Mouse (Mus musculus): ENCODE results near the gene Eif4g3. TPM values are rescaled to one million over a fixed set of nuclear protein-coding genes. Genes with fewer than 3 reads are reported as not detected.

The Eif4g3 gene
- polyA plus RNA-seq, 1 experiment from 2014 or later = 43.3 TPM

DNA sequence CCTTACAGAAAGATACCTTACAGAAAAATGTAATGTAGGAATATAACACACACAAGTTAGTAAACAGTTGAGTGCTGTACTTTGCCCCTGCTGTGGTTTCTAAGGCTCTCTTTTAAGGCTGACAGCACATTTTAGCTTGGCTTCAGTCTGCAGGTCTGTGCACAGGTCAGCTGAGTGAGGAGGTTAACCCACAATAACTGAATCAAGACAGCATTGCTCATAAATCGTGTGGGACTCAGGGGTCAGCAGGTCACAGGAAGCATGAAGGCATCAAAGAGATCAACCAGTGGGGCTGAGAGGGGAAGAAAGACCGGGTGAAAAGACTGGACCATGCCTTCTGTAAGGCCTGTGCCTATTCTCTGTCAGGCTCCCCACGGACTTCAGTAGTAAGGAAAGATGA is 116.5 kb downstream of the Eif4g3 start:
- 48% methylated on average over 3 of the region's 3 CpGs for WGBS
- no peak overlapping the region for H3K27ac ChIP-seq (ENCODE audit: low read length)
- H3K9ac ChIP-seq (replicated peaks; ENCODE audit: low read depth, low read length) = no peak overlapping the region
- ATAC-seq (ENCODE audit: insufficient number of reproducible peaks, insufficient read depth, low FRiP score, low read depth) = no peak
- no peak overlapping the region for H3K4me3 ChIP-seq (ENCODE audit: low read depth, low read length)
- no peaks in the 10 kb centered on the region for H3K27me3 ChIP-seq (ENCODE audit: control insufficient read depth, insufficient read depth, low read length)
- H3K9me3 ChIP-seq (ENCODE audit: control insufficient read depth, low read depth, low read length) = no peaks in the 10 kb centered on the region
- no peak overlapping the region for H3K4me2 ChIP-seq (replicated peaks; ENCODE audit: low read depth, low read length)
- H3K4me1 ChIP-seq (ENCODE audit: control insufficient read depth, insufficient read depth, low read length) = no peaks in the 10 kb centered on the region
- peaks cover 52% of the 10 kb centered on the region for H3K36me3 ChIP-seq (ENCODE audit: control insufficient read depth, insufficient read depth, low read length)

GRCm38 (mm10) chr4:138111858-138112257 is 119.0 kb downstream of the Eif4g3 start:
- no peak for ATAC-seq (ENCODE audit: insufficient number of reproducible peaks, insufficient read depth, low FRiP score, low read depth)
- Histone ChIP-seq H3K36me3 (ENCODE audit: control insufficient read depth, insufficient read depth, low read length) (peaks cover 40% of the 10 kb centered on the region; the same call in 1 of the 2 replicates), H3K27me3 (ENCODE audit: control insufficient read depth, insufficient read depth, low read length) (no peaks in the 10 kb centered on the region), H3K4me1 (ENCODE audit: control insufficient read depth, insufficient read depth, low read length) (no peaks in the 10 kb centered on the region), H3K9ac (replicated peaks; ENCODE audit: low read depth, low read length) (no peak overlapping the region), H3K4me2 (replicated peaks; ENCODE audit: low read depth, low read length) (no peak overlapping the region), H3K9me3 (ENCODE audit: control insufficient read depth, low read depth, low read length) (no peaks in the 10 kb centered on the region), H3K4me3 (ENCODE audit: low read depth, low read length) (no peak overlapping the region), H3K27ac (ENCODE audit: low read length) (no peak overlapping the region)
- 74% methylated on average over 5 of the region's 5 CpGs for WGBS

DNA sequence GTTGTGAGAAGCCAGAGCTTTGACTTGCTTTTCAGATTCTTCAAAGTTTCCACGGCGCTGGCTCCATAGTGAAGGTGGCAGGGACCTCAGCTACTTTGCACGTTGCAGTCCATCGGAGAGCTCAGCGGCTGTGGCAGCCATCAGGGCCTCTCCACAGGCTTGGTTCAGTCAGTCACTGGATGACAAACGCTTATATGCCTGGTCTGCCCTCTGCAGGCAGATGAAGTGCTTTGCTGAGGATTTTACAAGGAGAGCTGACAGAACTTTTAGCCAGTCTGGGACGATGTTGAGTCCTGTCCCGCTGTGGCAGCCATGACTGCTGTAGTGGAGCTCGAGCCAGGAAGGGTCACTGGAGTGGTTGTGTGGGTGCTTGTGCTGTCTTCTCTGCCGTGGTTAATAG is 126.9 kb downstream of the Eif4g3 start:
- no peak overlapping the region for H3K4me2 ChIP-seq (replicated peaks; ENCODE audit: low read depth, low read length)
- no peaks in the 10 kb centered on the region for H3K9me3 ChIP-seq (ENCODE audit: control insufficient read depth, low read depth, low read length)
- no peaks in the 10 kb centered on the region for H3K27me3 ChIP-seq (ENCODE audit: control insufficient read depth, insufficient read depth, low read length)
- no peak overlapping the region for H3K9ac ChIP-seq (replicated peaks; ENCODE audit: low read depth, low read length)
- H3K27ac ChIP-seq (ENCODE audit: low read length) = no peak overlapping the region
- ATAC-seq (ENCODE audit: insufficient number of reproducible peaks, insufficient read depth, low FRiP score, low read depth) = no peak
- H3K4me1 ChIP-seq (ENCODE audit: control insufficient read depth, insufficient read depth, low read length) = peaks cover 11% of the 10 kb centered on the region
- H3K4me3 ChIP-seq (ENCODE audit: low read depth, low read length) = no peak overlapping the region
- peaks cover 21% of the 10 kb centered on the region for H3K36me3 ChIP-seq (ENCODE audit: control insufficient read depth, insufficient read depth, low read length)
- 69% methylated on average over 10 of the region's 10 CpGs for WGBS

GRCm38 (mm10) chr4:138124046-138124445 is 131.2 kb downstream of the Eif4g3 start:
- Histone ChIP-seq H3K36me3 (ENCODE audit: control insufficient read depth, insufficient read depth, low read length) (peaks cover 38% of the 10 kb centered on the region), H3K4me1 (ENCODE audit: control insufficient read depth, insufficient read depth, low read length) (peaks cover 11% of the 10 kb centered on the region), H3K27me3 (ENCODE audit: control insufficient read depth, insufficient read depth, low read length) (no peaks in the 10 kb centered on the region), H3K4me2 (replicated peaks; ENCODE audit: low read depth, low read length) (no peak overlapping the region), H3K4me3 (ENCODE audit: low read depth, low read length) (no peak overlapping the region), H3K9ac (replicated peaks; ENCODE audit: low read depth, low read length) (no peak overlapping the region), H3K27ac (ENCODE audit: low read length) (no peak overlapping the region), H3K9me3 (ENCODE audit: control insufficient read depth, low read depth, low read length) (no peaks in the 10 kb centered on the region)
- 76% methylated on average over 7 of the region's 7 CpGs for WGBS
- no peak for ATAC-seq (ENCODE audit: insufficient number of reproducible peaks, insufficient read depth, low FRiP score, low read depth)

GRCm38 (mm10) chr4:138127371-138127770 is 134.5 kb downstream of the Eif4g3 start:
- no peak overlapping the region for H3K27ac ChIP-seq (ENCODE audit: low read length)
- peaks cover 11% of the 10 kb centered on the region for H3K4me1 ChIP-seq (ENCODE audit: control insufficient read depth, insufficient read depth, low read length)
- no peak overlapping the region for H3K4me3 ChIP-seq (ENCODE audit: low read depth, low read length)
- no peaks in the 10 kb centered on the region for H3K27me3 ChIP-seq (ENCODE audit: control insufficient read depth, insufficient read depth, low read length)
- no peak overlapping the region for H3K4me2 ChIP-seq (replicated peaks; ENCODE audit: low read depth, low read length)
- 91% methylated on average over 5 of the region's 5 CpGs for WGBS
- no peak for ATAC-seq (ENCODE audit: insufficient number of reproducible peaks, insufficient read depth, low FRiP score, low read depth)
- no peak overlapping the region for H3K9ac ChIP-seq (replicated peaks; ENCODE audit: low read depth, low read length)
- H3K36me3 ChIP-seq (ENCODE audit: control insufficient read depth, insufficient read depth, low read length) = peaks cover 32% of the 10 kb centered on the region
- no peaks in the 10 kb centered on the region for H3K9me3 ChIP-seq (ENCODE audit: control insufficient read depth, low read depth, low read length)

DNA sequence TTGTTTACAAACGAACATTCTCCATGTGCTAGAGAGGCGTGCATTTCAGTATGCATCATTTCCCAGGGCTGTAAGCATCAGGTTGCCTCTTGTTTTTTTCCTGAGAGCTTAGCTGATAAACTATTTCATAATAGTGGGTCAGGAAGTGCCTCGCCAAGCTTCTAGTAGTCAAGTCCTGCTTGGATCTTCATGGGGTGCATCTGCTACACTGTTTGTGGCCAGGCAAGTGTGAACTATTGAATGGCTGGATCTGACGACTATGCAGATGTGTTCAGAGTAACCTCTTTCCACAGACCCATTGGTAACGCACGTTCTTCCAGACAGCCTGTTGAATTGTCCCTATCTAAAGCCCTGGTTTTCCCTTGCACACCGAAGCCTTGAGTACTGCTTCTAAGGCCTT is 135.0 kb downstream of the Eif4g3 start:
- 92% methylated on average over 7 of the region's 7 CpGs for WGBS
- no peak overlapping the region for H3K9ac ChIP-seq (replicated peaks; ENCODE audit: low read depth, low read length)
- no peak overlapping the region for H3K27ac ChIP-seq (ENCODE audit: low read length)
- H3K9me3 ChIP-seq (ENCODE audit: control insufficient read depth, low read depth, low read length) = no peaks in the 10 kb centered on the region
- ATAC-seq (ENCODE audit: insufficient number of reproducible peaks, insufficient read depth, low FRiP score, low read depth) = no peak
- no peak overlapping the region for H3K4me3 ChIP-seq (ENCODE audit: low read depth, low read length)
- peaks cover 34% of the 10 kb centered on the region for H3K36me3 ChIP-seq (ENCODE audit: control insufficient read depth, insufficient read depth, low read length)
- H3K4me2 ChIP-seq (replicated peaks; ENCODE audit: low read depth, low read length) = no peak overlapping the region
- peaks cover 11% of the 10 kb centered on the region for H3K4me1 ChIP-seq (ENCODE audit: control insufficient read depth, insufficient read depth, low read length)
- H3K27me3 ChIP-seq (ENCODE audit: control insufficient read depth, insufficient read depth, low read length) = no peaks in the 10 kb centered on the region

DNA sequence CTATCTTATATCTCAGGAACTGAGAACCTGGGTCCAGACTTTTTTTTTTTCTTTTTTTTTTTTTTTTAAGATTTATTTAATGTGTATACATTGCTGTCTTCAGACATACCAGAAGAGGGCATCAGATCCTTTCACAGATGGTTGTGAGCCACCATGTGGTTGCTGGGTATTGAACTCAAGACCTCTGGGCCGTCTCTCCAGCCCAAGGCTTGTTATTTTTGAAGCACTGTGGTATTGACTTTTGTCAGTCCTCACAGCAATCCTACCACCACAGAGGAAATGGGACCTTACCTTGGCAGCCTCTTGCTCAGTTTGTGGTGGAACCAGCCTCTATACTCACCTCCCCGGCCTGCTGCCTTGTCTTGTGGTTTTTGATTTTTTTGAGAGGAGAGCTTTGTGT is 137.3 kb downstream of the Eif4g3 start:
- Histone ChIP-seq H3K4me1 (ENCODE audit: control insufficient read depth, insufficient read depth, low read length) (no peaks in the 10 kb centered on the region), H3K27me3 (ENCODE audit: control insufficient read depth, insufficient read depth, low read length) (no peaks in the 10 kb centered on the region), H3K9me3 (ENCODE audit: control insufficient read depth, low read depth, low read length) (no peaks in the 10 kb centered on the region), H3K36me3 (ENCODE audit: control insufficient read depth, insufficient read depth, low read length) (peaks cover 41% of the 10 kb centered on the region), H3K27ac (ENCODE audit: low read length) (no peak overlapping the region), H3K4me2 (replicated peaks; ENCODE audit: low read depth, low read length) (no peak overlapping the region), H3K9ac (replicated peaks; ENCODE audit: low read depth, low read length) (no peak overlapping the region), H3K4me3 (ENCODE audit: low read depth, low read length) (no peak overlapping the region)
- 77% methylated on average over 2 of the region's 2 CpGs for WGBS
- no peak for ATAC-seq (ENCODE audit: insufficient number of reproducible peaks, insufficient read depth, low FRiP score, low read depth)

DNA sequence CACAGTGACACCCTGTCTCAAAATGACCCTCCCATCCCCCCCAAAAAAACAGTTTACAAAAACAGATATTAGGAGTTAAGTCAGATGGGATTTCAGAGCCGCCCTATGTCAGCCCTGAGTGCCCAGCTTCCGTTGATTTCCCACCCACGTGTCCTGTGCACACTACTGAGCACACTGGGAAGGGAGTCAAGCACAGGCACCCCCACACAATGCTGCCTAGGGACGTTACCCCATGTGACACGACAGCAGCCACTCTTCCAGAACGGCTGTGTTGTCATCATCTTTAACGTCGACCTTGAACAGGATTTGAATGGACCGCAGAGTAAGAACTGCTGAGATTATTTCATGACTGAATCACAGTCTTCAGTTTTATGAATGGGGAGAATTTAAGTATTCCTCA is 138.4 kb downstream of the Eif4g3 start:
- WGBS = 76% methylated on average over 9 of the region's 9 CpGs

DNA sequence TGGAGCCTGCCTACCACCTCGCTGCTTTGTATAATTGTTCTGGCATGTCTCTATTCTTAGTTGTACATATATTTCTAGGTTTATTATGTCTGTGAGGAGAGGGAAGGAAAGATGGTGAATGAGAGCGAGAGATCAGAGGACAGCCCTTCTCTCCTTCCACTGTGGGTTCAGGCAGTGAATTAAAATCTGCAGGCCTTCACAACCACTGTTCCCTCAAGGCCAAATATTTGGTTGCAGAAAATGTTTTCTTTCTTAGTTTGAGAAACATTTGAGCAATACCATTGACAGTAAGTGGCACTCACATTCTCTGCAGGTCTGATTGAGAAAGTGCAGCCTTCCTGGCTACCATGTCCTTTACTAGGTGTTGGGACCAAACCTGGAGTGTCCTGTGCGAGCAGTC is 138.9 kb downstream of the Eif4g3 start:
- H3K4me3 ChIP-seq (ENCODE audit: low read depth, low read length) = no peak overlapping the region
- H3K27me3 ChIP-seq (ENCODE audit: control insufficient read depth, insufficient read depth, low read length) = no peaks in the 10 kb centered on the region
- ATAC-seq (ENCODE audit: insufficient number of reproducible peaks, insufficient read depth, low FRiP score, low read depth) = no peak
- no peak overlapping the region for H3K4me2 ChIP-seq (replicated peaks; ENCODE audit: low read depth, low read length)
- H3K27ac ChIP-seq (ENCODE audit: low read length) = no peak overlapping the region
- H3K36me3 ChIP-seq (ENCODE audit: control insufficient read depth, insufficient read depth, low read length) = peaks cover 28% of the 10 kb centered on the region
- no peak overlapping the region for H3K9ac ChIP-seq (replicated peaks; ENCODE audit: low read depth, low read length)
- WGBS = 91% methylated on average over 3 of the region's 3 CpGs
- no peaks in the 10 kb centered on the region for H3K9me3 ChIP-seq (ENCODE audit: control insufficient read depth, low read depth, low read length)
- H3K4me1 ChIP-seq (ENCODE audit: control insufficient read depth, insufficient read depth, low read length) = peaks cover 1% of the 10 kb centered on the region; the same call in 1 of the 2 replicates

More for the DNA sequence above, 138.4 kb downstream of the Eif4g3 start:
- ATAC-seq (ENCODE audit: insufficient number of reproducible peaks, insufficient read depth, low FRiP score, low read depth) = peak; percentile 74; the same call in 1 of the 2 replicates
- Histone ChIP-seq H3K4me2 (replicated peaks; ENCODE audit: low read depth, low read length) (no peak overlapping the region), H3K27me3 (ENCODE audit: control insufficient read depth, insufficient read depth, low read length) (no peaks in the 10 kb centered on the region), H3K9ac (replicated peaks; ENCODE audit: low read depth, low read length) (no peak overlapping the region), H3K4me3 (ENCODE audit: low read depth, low read length) (no peak overlapping the region), H3K9me3 (ENCODE audit: control insufficient read depth, low read depth, low read length) (no peaks in the 10 kb centered on the region), H3K36me3 (ENCODE audit: control insufficient read depth, insufficient read depth, low read length) (peaks cover 33% of the 10 kb centered on the region), H3K27ac (ENCODE audit: low read length) (no peak overlapping the region), H3K4me1 (ENCODE audit: control insufficient read depth, insufficient read depth, low read length) (no peaks in the 10 kb centered on the region)
